Mouse (Mus musculus) kidney, embryonic 16.5 days (tissue): ENCODE results near the gene Spx. TPM values are rescaled to one million over a fixed set of nuclear protein-coding genes. Genes with fewer than 3 reads are reported as not detected.

ENCODE experiments used
- ATAC-seq: fragments of 200-750 bp; cut with Nextera tagmentation; 2 replicates; pipeline ENCODE4 v1.8.0; 2017; ENCODE audit warnings: moderate TSS enrichment; ENCODE audit not compliant: low FRiP score, low TSS enrichment
- H3K27ac ChIP-seq: fragments of 300-500 bp; sonication (generic); 2 replicates; pipeline ENCODE4 v1.5.1; 2014; ENCODE audit warnings: low read length
- H3K27me3 ChIP-seq: fragments of 300-500 bp; sonication (generic); 2 replicates; pipeline ENCODE4 v1.6.1; 2014; ENCODE audit warnings: low read length, control low read depth, mixed read lengths; ENCODE audit not compliant: insufficient read depth
- H3K36me3 ChIP-seq: fragments of 300-500 bp; sonication (generic); 2 replicates; pipeline ENCODE4 v1.6.1; 2014; ENCODE audit warnings: low read length, control low read depth, mixed read lengths; ENCODE audit not compliant: insufficient read depth
- H3K4me1 ChIP-seq: fragments of 300-500 bp; sonication (generic); 2 replicates; pipeline ENCODE4 v1.6.1; 2014; ENCODE audit warnings: low read length, control low read depth, mixed read lengths; ENCODE audit not compliant: insufficient read depth
- H3K4me2 ChIP-seq: fragments of 300-500 bp; sonication (generic); replicated peaks from 2 replicates; pipeline ENCODE4 v1.6.1; 2014; ENCODE audit warnings: low read depth, low read length
- H3K4me3 ChIP-seq: fragments of 300-500 bp; sonication (generic); 2 replicates; pipeline ENCODE4 v1.5.1; 2014; ENCODE audit warnings: mild to moderate bottlenecking, low read length
- H3K9ac ChIP-seq: fragments of 300-500 bp; sonication (generic); replicated peaks from 2 replicates; pipeline ENCODE4 v1.6.1; 2014; ENCODE audit warnings: low read length
- H3K9me3 ChIP-seq: fragments of 300-500 bp; sonication (generic); 2 replicates; pipeline ENCODE4 v1.6.1; 2016; ENCODE audit warnings: low read length, control low read depth
- WGBS: fragments of 180-500 bp; shearing (Covaris S2); extraction: QIAGEN DNeasy Blood & Tissue Kit; methylation state at CpG from one replicate; pipeline ENCODE4 v1.1.7; 2014; 5-methylcytosine and 5-hydroxymethylcytosine counted together
- polyA plus RNA-seq: library from polyadenylated mRNA; unstranded; fragments of >200 nt; fragmentation: Nextera tagmentation; extraction: Ambion mirVana; gene quantifications from 2 replicates; pipeline ENCODE4 v1.2.1, GENCODE M21; 2015

The Spx gene
- polyA plus RNA-seq, 1 experiment from 2014 or later: 0.55 TPM

DNA sequence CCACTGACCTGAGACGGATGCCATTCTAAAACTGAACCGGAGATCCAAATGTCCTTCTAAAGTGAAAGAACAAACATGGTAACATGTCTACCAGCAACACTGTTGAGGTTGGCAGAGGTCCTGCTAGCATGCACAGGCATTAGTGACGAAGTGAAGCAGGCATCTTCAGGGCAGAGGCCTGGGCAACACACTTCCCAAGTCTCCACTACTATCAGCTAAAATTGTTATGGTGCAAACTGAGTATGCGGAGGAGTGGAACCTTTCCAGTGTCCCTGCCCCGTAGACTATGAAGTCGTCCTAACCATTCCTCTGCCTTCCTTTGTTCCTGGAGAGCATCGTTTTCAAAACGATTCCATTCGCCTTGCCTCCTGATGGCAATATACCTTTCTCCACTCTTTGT is 28.7 kb upstream of the Spx start:
- Histone ChIP-seq H3K4me1 (peaks cover 18% of the 10 kb centered on the region), H3K9me3 (no peaks in the 10 kb centered on the region), H3K9ac (no peak overlapping the region), H3K36me3 (no peaks in the 10 kb centered on the region), H3K27ac (no peak overlapping the region), H3K4me2 (no peak overlapping the region), H3K4me3 (no peak overlapping the region), H3K27me3 (no peaks in the 10 kb centered on the region)
- WGBS: 83% methylated on average over 9 of the region's 9 CpGs
- ATAC-seq: no peak

DNA sequence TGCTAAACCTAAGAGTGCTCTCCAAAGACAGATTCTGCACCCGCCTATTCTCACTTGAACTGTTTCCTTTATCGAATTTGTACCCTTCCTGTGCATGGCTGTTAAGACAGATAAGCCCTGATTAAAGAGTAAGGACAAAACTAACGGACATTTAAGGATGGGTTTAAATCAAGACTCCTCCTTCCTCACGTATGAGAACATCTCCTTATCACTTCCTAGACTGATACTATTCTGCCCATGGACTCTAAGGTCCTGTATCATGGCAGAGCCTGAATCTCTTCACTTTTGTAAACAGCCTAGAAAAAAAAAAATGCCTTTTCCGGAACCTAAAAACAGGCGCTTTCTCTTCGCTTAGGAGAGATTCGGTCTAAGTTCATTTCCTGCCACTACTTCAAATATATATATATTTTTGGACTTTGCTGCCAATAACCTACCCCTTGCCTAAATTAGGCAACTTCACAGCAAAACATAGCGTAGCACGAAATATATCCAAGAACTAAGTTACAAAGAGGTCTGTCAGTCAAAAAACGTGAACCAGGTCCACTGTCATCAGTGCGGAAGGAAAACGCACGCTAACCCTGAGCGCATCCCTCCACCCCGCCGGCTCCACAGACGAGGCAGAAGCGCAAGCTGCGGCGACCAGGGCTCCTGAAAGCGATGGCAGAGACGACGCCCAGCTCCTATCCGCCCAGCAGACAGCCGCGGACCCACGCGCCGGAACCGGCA is 26.8 kb upstream of the Spx start:
- Histone ChIP-seq H3K4me1 (peaks cover 18% of the 10 kb centered on the region), H3K27me3 (no peaks in the 10 kb centered on the region), H3K4me2 (peak overlapping the region; percentile 77), H3K9me3 (no peaks in the 10 kb centered on the region), H3K9ac (peak overlapping the region; percentile 73), H3K27ac (no peak overlapping the region), H3K4me3 (peak overlapping the region; percentile 99), H3K36me3 (no peaks in the 10 kb centered on the region)
- WGBS: 4% methylated on average over 31 of the region's 31 CpGs
- ATAC-seq: peak; percentile 77; the same call in 1 of the 2 replicates

DNA sequence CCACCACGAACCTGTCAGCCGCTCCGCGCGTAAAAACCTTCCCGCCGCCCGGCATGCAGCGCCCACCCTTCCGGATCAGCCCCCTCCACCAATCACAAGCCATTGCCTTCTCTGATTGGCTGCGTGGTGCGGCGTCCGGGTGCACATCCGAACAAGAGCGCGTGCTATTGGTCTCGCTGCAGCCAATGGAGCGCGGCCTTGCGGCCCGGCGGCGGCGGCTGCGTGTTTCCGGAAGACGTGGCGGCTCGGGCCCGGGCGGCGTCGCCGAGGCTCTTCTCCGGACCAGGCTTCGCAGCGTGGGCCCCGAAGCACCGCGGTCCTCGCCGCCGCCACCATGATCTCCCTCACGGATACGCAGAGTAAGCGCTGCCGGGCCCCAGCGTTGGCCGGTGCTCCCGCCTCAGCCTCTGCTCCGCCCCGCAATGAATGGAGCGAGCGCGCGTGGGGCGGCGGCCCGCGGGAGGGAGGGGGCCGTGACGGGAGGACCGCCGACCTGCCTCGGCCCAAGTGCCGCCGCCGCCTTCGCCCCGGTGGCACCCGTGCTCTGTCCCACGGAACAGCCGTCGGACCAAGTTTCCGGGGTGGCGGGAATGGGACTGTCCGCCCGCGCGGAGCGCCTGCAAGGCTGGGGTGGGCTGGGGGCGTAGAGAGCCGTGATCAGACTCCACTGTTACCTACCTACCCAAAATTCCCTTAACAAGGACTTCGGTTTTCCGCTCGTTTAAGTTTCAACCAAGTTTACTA is 26.1 kb upstream of the Spx start, which contains the start of the genes Recql and Golt1b:
Gene Recql (minus strand): TSS at position 77 of the 744 bp plus-strand sequence.
Gene Golt1b (plus strand): TSS at position 211 of the 744 bp plus-strand sequence.
- H3K27ac ChIP-seq: 0 out of 2 replicates have a peak within 1 kb of the TSS, but pooled peaks have one; percentile 21
- H3K27me3 ChIP-seq: no peaks in the 10 kb centered on the region
- H3K36me3 ChIP-seq: no peaks in the 10 kb centered on the region
- peak; percentile 100 for ATAC-seq
- no peaks in the 10 kb centered on the region for H3K9me3 ChIP-seq
- peak within 1 kb of the TSS; percentile 99 for H3K4me3 ChIP-seq
- WGBS: under 1% methylated on average over 87 of the region's 87 CpGs
- H3K4me2 ChIP-seq: peak within 1 kb of the TSS; percentile 77
- peaks cover 18% of the 10 kb centered on the region for H3K4me1 ChIP-seq
- peak within 1 kb of the TSS; percentile 94 for H3K9ac ChIP-seq

DNA sequence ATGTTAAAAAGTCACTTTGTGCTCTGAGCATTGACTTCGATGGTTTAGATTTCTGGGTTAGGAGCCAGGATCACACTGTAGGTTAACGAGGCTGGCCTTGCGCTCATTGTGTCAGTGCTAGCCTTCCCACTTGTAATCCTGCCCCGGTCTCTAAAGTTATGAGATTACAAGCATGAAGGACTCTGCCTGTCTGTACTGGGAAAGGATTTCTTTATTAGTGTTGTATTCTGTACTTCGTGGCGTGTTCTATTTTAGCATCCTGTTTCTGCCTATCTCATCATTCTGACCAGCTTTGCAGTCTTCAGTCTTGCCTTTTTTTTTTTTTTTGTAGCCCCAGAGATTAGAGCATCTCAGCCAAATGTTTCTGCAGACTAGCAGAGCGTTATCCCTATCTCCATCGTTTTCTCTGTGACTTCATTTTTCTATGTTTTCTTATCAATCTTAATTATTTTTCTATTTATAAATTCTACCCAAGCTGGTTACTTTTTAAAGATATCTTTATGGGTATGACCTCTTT is 25.4 kb upstream of the Spx start:
- peak overlapping the region; percentile 99 for H3K4me3 ChIP-seq
- H3K4me1 ChIP-seq: peaks cover 18% of the 10 kb centered on the region
- 18% methylated on average over 8 of the region's 8 CpGs for WGBS
- H3K27me3 ChIP-seq: no peaks in the 10 kb centered on the region
- ATAC-seq: no peak
- H3K4me2 ChIP-seq: peak overlapping the region; percentile 68
- no peaks in the 10 kb centered on the region for H3K9me3 ChIP-seq
- H3K27ac ChIP-seq: no peak overlapping the region
- peak overlapping the region; percentile 94 for H3K9ac ChIP-seq
- peaks cover under 1% of the 10 kb centered on the region; the same call in 1 of the 2 replicates for H3K36me3 ChIP-seq

DNA sequence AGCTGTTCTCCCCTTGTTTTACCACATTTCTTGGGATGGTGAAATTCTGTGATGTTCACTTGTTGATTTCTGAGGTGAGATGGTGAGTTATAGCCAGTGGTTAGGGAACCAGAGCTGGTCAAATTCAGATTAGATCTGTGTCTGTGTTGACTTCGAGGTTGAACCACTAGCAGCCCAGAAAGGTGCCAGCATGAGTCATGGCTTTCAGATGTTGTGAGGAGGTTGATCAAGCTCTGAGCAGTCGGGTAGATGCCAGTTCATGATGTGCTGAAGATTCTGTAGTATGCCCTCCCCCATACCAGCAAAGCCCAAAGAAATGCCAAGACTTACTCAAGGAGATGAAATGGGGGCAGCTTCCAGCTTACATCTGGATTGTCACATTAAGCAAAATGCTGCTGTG is 24.1 kb upstream of the Spx start:
- peaks cover 10% of the 10 kb centered on the region; the same call in 1 of the 2 replicates for H3K36me3 ChIP-seq
- 80% methylated on average over 2 of the region's 2 CpGs for WGBS

DNA sequence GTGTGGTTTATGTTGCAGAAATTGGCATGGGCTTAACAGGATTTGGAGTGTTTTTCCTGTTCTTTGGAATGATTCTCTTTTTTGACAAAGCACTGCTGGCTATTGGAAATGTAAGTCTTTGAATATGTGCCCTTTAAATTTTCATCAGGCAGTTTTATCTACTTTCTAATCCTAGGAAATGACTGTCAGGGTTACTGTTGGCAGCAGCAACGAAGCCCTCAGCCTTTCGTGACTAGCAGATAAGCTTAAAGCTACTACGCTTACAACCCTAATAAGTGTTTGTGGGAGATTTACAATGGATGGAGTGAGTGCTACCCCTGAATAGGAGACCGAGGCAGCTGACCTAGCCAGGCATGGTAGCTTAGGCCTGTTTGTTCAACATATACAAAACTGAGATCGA is 20.9 kb upstream of the Spx start:
- Histone ChIP-seq H3K4me2 (no peak overlapping the region), H3K36me3 (peaks cover 35% of the 10 kb centered on the region), H3K4me3 (no peak overlapping the region), H3K27me3 (no peaks in the 10 kb centered on the region), H3K9ac (no peak overlapping the region), H3K9me3 (no peaks in the 10 kb centered on the region), H3K27ac (no peak overlapping the region), H3K4me1 (peaks cover 12% of the 10 kb centered on the region)
- WGBS: 78% methylated on average over 5 of the region's 5 CpGs
- no peak for ATAC-seq

More for the DNA sequence above, 24.1 kb upstream of the Spx start:
- no peak overlapping the region for H3K27ac ChIP-seq
- H3K4me1 ChIP-seq: peaks cover 18% of the 10 kb centered on the region
- H3K9ac ChIP-seq: no peak overlapping the region
- no peaks in the 10 kb centered on the region for H3K27me3 ChIP-seq
- no peak for ATAC-seq
- no peak overlapping the region for H3K4me2 ChIP-seq
- no peaks in the 10 kb centered on the region for H3K9me3 ChIP-seq
- H3K4me3 ChIP-seq: no peak overlapping the region

DNA sequence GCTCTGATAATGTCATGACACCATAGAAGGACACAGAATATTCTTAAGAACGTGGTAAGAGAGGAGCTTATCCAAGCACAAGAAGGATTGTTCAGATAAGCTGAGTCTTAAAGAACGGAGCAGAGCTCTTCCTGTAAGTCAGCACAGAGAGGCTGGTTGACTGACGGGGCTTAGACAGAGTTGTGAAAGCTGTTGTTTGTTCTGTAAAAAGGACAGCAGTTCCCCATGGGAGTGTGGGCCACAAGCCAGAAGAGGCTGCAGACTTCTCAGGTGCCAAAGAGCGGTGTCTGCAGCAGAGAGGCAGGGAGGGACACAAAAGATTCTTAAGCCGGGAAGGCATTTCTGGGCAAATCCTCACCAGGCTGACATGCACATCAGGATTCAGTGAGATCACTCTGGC is 18.6 kb upstream of the Spx start:
- H3K4me2 ChIP-seq: no peak overlapping the region
- ATAC-seq: no peak
- H3K27ac ChIP-seq: no peak overlapping the region
- WGBS: 89% methylated on average over 5 of the region's 5 CpGs
- no peaks in the 10 kb centered on the region for H3K9me3 ChIP-seq
- H3K4me1 ChIP-seq: no peaks in the 10 kb centered on the region
- no peak overlapping the region for H3K9ac ChIP-seq
- H3K27me3 ChIP-seq: no peaks in the 10 kb centered on the region
- no peak overlapping the region for H3K4me3 ChIP-seq
- H3K36me3 ChIP-seq: peaks cover 35% of the 10 kb centered on the region

DNA sequence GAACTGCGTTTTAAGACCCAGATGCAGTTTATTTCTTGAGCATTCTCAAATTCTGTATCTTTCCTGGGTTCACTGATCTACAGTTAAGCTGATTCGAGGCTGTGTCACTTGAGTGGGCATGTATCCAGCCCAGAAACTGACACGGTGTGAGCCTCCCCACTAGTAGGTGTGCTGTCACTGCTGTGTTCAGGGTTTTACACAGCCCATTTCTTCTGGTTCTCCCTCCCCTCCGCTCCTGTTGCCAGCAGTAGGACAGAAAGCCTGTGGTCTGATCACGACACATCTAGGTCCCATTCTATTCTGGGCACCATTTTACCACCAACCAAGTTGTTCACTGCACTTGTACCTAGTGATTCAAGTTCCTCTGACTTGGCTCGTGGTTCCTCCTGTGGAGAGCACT is 17.5 kb upstream of the Spx start:
- H3K9me3 ChIP-seq: no peaks in the 10 kb centered on the region
- no peak overlapping the region for H3K4me2 ChIP-seq
- no peaks in the 10 kb centered on the region for H3K27me3 ChIP-seq
- H3K9ac ChIP-seq: no peak overlapping the region
- no peak overlapping the region for H3K4me3 ChIP-seq
- no peak overlapping the region for H3K27ac ChIP-seq
- no peaks in the 10 kb centered on the region for H3K4me1 ChIP-seq
- no peak for ATAC-seq
- WGBS: 91% methylated on average over 6 of the region's 6 CpGs
- peaks cover 43% of the 10 kb centered on the region for H3K36me3 ChIP-seq

DNA sequence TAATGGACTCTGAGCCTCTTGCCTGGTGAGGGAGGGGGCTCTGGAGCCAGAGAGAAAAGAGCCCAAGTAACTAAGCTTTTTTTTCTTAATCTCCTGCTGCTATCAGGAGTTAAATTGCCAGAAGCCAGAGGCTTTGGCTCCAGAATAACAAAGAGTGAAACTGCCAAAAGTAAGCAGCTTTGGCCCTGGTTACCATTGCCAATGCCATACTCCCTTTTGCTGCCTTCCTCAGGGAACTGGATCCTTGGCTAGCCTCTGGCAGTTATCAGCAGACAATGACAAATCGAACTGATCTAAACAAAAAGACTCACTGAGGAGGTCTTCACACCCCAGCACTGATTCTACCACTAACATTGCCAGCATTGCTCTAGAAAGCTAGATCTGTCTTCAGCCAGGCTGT is 2.1 kb upstream of the Spx start:
- H3K36me3 ChIP-seq: no peaks in the 10 kb centered on the region
- no peak overlapping the region for H3K27ac ChIP-seq
- peaks cover 30% of the 10 kb centered on the region for H3K27me3 ChIP-seq
- H3K9me3 ChIP-seq: no peaks in the 10 kb centered on the region
- H3K4me2 ChIP-seq: no peak overlapping the region
- no peak overlapping the region for H3K4me3 ChIP-seq
- ATAC-seq: no peak
- H3K4me1 ChIP-seq: peaks cover 5% of the 10 kb centered on the region; the same call in 1 of the 2 replicates
- H3K9ac ChIP-seq: no peak overlapping the region
- 46% methylated on average over 1 of the region's 1 CpGs for WGBS
